Mouse (Mus musculus): ENCODE data around the gene March5.
"Not testable (repeated sequence)": the region's sequence is repeated elsewhere in the genome, so short reads cannot be mapped to it uniquely, and the experiment has no call there.

March5 gene

GRCm38 (mm10) chr19:37207303-37208175 lies at the start of gene March5:
Gene March5 (plus strand): TSS chr19:37207543.
- peak; percentile 84 for DNase-seq (ENCODE audit: low spot score)

DNA sequence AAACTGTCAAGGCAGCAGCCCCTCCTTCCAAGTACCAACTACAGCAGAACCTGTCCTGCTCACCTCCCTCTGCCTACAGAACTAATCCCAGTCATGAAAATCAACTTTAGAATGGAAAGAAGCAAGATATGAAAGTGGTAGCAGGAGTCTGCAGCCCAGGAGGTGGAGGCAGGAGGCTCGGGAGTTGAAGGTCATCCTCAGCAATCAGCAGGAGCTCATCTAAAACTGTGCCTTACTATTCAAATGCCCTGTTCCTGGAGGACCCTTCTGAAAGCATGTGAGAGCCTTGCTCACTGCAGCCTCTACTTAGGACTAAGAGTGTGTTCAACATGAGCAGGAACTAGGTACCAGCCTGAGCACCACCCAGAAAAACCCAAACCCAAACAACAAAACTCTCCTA lies 35.2 kb upstream of the March5 start:
- DNase-seq (ENCODE audit: low spot score) = no peak

GRCm38 (mm10) chr19:37172566-37173130 lies 34.7 kb upstream of the March5 start:
- DNase-seq (ENCODE audit: low spot score) = no peak

DNA sequence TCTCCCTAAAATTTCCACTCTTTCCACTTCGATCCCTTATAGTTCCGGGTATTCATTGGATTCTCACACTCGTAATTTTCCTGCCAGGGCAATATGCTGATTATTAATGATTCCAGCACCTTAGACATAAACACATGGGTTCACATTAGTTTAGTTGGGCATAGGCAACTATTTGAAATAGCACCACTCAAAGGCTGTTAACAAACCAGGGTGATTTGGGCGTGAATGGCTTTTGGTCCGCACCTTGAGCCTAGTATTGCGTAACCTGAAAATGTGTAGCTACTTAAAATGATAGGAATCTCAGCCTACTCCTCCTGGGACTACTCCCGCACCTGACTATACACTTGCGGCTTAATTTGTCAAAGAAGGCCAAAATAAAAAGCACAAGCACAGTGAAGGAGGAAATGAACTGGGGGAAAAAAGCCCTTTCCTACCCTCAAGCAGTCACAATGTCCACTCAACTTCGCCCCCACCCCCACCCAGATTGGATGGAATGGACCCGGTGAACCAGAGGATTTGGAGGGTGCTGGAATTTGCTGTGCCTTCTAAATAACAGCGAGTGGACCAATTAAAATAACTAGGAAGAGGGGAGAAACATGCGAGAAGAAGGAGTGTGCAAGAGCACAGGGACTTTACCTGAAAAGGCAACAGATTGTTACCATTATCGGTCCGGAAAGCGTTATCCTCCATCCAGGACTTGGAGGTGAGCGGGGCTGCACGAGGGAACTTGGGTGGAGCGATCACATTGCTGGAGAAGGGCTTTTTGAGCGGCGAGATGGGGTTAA lies 33.8 kb upstream of the March5 start:
- no peak for DNase-seq (ENCODE audit: low spot score)

DNA sequence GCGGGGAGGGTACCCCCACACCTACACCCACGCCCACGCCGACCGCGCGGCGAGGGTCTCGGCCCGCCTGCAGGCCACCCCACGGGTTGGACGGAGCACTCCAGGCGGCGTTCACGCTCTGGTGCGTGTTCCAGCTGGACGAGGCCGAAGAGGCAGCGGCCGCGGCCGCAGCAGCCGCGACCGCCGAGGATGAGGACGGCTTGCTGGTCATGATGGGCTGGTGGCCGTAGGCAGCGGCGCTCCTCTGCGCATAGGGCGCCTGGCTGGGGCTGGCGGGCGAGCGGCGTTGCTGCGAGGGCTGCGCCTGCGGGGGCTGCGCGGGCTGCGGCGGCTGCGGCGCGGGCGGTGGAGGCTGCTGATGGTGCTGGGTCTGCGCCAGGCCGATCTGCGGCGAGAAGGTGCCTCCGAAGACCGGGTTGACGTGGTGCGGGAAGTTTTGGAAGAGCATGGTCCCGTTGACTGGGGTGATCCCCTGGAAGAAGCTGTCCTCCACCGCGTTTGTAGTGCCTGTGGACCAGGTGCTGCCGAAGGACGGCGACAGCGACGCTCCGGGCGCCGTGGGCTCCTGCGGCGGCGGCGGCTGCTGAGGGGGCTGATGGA lies 33.1 kb upstream of the March5 start:
- DNase-seq (ENCODE audit: low spot score) = peak; percentile 58

DNA sequence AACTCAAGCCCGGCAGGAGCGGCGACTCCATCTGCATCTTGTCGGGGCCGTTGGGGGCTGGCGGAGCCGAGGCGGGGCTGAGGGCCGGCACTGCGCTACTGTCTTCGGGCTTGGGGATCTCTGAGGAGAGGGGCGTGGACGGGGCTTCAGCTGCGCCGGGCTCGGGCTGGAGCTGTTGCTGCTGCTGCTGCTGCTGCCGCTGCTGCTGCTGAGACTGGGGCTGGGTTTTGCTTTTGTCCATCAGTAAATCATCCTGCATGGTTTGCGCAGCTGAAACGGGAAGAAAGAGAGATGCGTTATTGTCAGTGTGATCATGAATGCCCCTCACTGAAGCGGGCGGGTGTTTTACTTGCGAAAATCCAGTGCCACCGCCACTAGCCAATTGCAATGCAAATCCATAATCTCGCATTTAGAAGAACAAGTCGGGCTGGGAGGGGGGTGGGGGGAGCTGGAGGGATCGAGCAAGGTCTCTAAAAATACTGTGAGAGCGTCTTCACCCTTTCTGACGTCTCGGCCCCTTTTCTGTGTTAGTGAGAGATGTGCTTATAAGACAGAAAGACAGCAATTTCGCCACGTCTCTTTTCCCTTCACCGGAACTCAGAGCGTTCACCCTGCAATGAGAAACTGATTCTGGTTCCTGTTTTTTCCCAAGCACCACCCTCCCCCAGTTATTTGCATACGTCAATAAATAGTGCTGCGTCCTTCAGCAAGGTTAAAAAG lies 32.5 kb upstream of the March5 start:
- peak; percentile 63 for DNase-seq (ENCODE audit: low spot score)

- DNase-seq (ENCODE audit: low spot score) = no peak
Measured at GRCm38 (mm10) chr19:37175436-37175805, 31.9 kb upstream of the March5 start.

DNA sequence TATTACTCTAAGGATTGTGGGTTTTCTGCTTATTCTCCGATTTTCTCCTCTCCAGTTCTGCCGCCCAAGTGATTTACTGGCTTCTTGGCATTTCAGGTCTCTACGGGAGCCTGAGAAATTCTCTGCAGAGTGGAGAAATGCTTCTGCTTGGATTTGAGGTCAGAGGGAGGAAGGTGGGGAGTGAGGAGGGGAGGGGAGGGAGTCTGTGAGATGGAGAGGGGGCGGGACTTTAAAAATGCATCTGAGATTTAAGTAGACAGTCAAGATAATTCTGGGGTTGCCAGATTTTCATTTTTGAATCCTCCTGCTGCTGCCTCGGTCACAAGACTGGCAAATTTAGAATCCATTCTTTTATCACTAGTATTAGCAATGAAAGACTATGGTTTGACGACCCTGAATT lies 31.4 kb upstream of the March5 start:
- DNase-seq (ENCODE audit: low spot score) = peak; percentile 35

DNA sequence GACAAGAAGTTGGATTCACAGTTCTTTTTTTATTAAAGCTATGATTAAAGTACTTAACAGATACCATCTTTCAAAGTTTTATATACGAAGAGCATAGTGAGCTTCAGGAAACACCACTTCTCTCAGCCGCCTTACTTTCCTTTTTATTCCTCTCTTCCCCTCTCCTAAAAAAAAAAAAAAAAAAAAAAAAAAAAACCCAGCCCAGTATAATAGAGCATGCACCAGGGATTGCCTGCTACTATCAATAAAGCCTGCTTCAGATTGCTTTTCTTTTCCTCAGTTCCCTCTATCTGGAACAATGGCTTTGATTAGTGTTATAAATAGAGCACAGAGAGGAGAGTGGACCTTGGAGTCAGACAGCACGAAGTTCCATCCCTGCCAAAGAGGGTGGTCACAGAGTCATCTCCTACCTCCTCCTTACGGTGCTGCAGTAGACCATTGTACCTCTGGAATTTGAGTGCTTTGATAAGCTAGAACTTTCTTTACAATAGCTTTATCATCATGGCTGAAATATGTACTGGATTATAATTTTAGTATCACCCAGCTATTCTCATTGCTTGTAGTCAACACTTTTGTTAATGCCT lies 30.4 kb upstream of the March5 start:
- DNase-seq (ENCODE audit: low spot score) = no peak

- peak; percentile 68 for DNase-seq (ENCODE audit: low spot score)
Measured at GRCm38 (mm10) chr19:37177819-37178708, 29.3 kb upstream of the March5 start.

DNA sequence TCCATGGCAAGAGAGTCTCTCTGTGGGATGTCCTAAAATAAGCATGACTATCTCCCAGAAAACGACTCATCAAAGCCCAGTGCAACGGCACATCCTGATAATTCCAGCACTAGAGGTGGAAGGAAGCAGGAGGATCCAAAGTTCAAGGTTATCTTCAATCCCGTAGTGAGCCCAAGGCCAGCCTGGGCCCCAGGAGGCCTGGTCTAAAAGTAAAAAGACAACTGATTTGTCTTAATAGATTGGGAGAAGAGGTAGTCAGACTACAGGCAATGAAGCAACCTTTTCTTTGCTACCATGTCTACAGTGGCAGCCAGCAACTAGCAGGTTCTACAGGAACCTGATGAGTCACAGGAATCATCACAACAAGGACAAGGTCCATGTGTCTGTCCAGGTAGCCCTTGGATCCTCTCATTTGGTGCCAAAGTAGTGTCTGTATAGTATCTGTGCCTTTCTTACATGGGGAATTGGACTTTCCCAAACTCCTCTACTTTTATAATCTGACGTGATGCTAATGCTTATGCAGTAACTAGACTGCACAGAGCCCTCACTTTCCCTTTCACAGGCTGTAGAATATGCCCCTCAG lies 18.9 kb upstream of the March5 start:
- DNase-seq (ENCODE audit: low spot score) = no peak

- no peak for DNase-seq (ENCODE audit: low spot score)
Measured at GRCm38 (mm10) chr19:37192475-37193058, 14.8 kb upstream of the March5 start.

- DNase-seq (ENCODE audit: low spot score) = no peak
Measured at GRCm38 (mm10) chr19:37198165-37198880, 9.0 kb upstream of the March5 start.

DNA sequence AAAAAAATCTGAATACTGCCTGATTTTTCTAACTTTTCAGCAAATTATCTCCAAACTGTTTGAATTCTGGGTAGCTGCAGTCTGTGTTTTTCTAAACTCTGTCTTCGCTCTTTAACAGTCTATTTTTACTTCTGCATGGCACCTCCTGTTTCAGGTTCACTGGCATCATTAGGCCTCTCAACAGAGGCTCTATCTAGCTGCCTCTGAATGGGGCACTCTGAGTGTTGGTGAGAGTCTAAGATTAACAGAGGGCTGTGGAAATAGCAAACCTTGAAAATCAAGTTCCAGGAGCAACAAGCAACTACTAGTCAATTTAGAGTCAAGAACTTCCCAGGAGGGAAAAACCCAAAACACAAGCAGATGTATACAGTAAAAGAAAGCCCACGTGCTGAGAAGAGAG lies 7.5 kb upstream of the March5 start:
- DNase-seq (ENCODE audit: low spot score) = no peak

DNA sequence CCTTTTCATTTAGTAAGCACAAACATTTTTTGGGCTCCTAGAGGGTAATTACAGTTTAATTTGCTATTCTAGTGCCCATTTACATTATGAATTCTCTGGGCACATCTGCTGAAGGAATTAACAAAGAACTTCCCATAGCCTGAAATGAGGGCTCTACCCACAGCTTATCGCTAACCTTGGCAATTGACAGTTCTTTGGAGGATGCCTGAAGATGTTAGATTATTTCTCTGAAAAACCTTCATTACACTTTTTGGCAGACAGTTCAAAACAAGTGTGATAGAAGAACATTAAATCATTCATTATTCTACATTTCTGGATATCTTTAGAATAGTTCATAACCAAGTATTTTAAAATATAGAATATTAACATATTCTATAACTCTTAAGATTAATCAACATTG lies 4.0 kb upstream of the March5 start:
- DNase-seq (ENCODE audit: low spot score) = no peak

DNA sequence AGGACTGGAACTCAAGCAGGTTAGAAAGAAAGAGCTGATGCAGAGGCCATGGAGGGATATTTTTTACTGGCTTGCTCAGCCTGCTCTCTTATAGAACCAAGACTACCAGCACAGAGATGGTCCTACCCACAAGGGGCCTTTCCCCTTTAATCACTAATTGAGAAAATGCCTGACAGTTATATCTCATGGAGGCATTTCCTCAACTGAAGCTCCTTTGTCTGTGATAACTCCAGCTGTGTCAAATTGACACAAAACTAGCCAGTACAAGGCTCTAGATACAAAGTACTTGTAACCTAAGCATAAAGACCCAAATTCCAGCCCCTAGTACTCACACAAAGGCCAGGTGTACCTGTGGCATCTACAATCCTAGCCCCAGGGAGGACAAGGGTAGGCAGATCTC lies 2.2 kb upstream of the March5 start:
- DNase-seq (ENCODE audit: low spot score) = not testable (repeated sequence)

- DNase-seq (ENCODE audit: low spot score) = peak; percentile 44
Measured at GRCm38 (mm10) chr19:37206641-37207302, 571 bp upstream of the March5 start.

GRCm38 (mm10) chr19:37208176-37208755 lies 923 bp downstream of the March5 start, which contains the start of gene Cpeb3:
Gene Cpeb3 (minus strand): TSS chr19:37208601.
- peak; percentile 60 for DNase-seq (ENCODE audit: low spot score)
